Mouse (Mus musculus): ENCODE measurements around the gene Olfr1354. TPM values are rescaled to one million over a fixed set of nuclear protein-coding genes. Genes with fewer than 3 reads are reported as not detected.
"Not testable (repeated sequence)": the region's sequence is repeated elsewhere in the genome, so short reads cannot be mapped to it uniquely, and the experiment has no call there.

Gene Olfr1354
- not detected in 2 replicates for polyA plus RNA-seq (2014; fragmentation: Nextera tagmentation; extraction: Ambion mirVana)

GRCm38 (mm10) chr10:78912871-78913270 is at the start of gene Olfr1354:
TSS of gene Olfr1354 (plus strand) at chr10:78913171.
- WGBS, result 90% methylated on average over 1 of the region's 1 CpGs
- H3K9me3 ChIP-seq (ENCODE audit: control insufficient read depth, low read depth, low read length); H3K4me3 ChIP-seq (ENCODE audit: low read depth, low read length); H3K27ac ChIP-seq (ENCODE audit: low read length); H3K36me3 ChIP-seq (ENCODE audit: control insufficient read depth, insufficient read depth, low read length); H3K27me3 ChIP-seq (ENCODE audit: control insufficient read depth, insufficient read depth, low read length); H3K9ac ChIP-seq (replicated peaks; ENCODE audit: low read depth, low read length); ATAC-seq (ENCODE audit: insufficient number of reproducible peaks, insufficient read depth, low FRiP score, low read depth); H3K4me2 ChIP-seq (replicated peaks; ENCODE audit: low read depth, low read length); H3K4me1 ChIP-seq (ENCODE audit: control insufficient read depth, insufficient read depth, low read length): not testable (repeated sequence)

DNA sequence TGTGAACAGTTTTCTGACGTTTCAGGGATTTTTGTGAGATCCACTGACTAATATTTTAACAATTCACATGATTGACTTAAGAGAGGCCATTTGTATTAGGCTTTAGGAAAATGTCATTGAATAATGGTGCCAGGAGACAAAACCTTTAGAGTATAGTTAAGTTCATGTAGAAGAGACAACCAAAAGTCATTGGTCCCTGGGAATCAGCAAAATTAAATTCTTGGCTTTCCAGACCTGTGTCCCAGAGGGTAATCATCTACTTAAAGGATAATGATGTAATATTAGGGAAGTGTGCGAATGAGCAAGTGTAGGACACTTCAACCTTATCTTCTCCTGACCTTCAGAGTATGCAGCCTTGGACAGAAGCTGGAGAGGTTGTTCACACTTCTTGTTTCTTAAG is 37.7 kb upstream of the Olfr1354 start, which contains the start of gene Olfr1355:
Gene Olfr1355 (plus strand): TSS at position 301 of the 400 bp plus-strand sequence.
- no peaks in the 10 kb centered on the region for H3K9me3 ChIP-seq (ENCODE audit: control insufficient read depth, low read depth, low read length)
- H3K27ac ChIP-seq (ENCODE audit: low read length), result no peak within 1 kb of the TSS
- no peaks in the 10 kb centered on the region for H3K36me3 ChIP-seq (ENCODE audit: control insufficient read depth, insufficient read depth, low read length)
- no peak within 1 kb of the TSS for H3K4me2 ChIP-seq (replicated peaks; ENCODE audit: low read depth, low read length)
- H3K9ac ChIP-seq (replicated peaks; ENCODE audit: low read depth, low read length), result no peak within 1 kb of the TSS
- WGBS, result 68% methylated on average over 2 of the region's 2 CpGs
- no peaks in the 10 kb centered on the region for H3K4me1 ChIP-seq (ENCODE audit: control insufficient read depth, insufficient read depth, low read length)
- no peak within 1 kb of the TSS for H3K4me3 ChIP-seq (ENCODE audit: low read depth, low read length)
- no peak for ATAC-seq (ENCODE audit: insufficient number of reproducible peaks, insufficient read depth, low FRiP score, low read depth)
- H3K27me3 ChIP-seq (ENCODE audit: control insufficient read depth, insufficient read depth, low read length), result no peaks in the 10 kb centered on the region

GRCm38 (mm10) chr10:78950336-78950735 is 37.4 kb downstream of the Olfr1354 start, which contains the start of gene Olfr8:
TSS of gene Olfr8 (plus strand) at chr10:78950636.
- not testable (repeated sequence) for ATAC-seq (ENCODE audit: insufficient number of reproducible peaks, insufficient read depth, low FRiP score, low read depth); H3K4me1 ChIP-seq (ENCODE audit: control insufficient read depth, insufficient read depth, low read length); H3K9ac ChIP-seq (replicated peaks; ENCODE audit: low read depth, low read length); H3K27ac ChIP-seq (ENCODE audit: low read length); H3K4me3 ChIP-seq (ENCODE audit: low read depth, low read length); H3K4me2 ChIP-seq (replicated peaks; ENCODE audit: low read depth, low read length); H3K36me3 ChIP-seq (ENCODE audit: control insufficient read depth, insufficient read depth, low read length); H3K27me3 ChIP-seq (ENCODE audit: control insufficient read depth, insufficient read depth, low read length); H3K9me3 ChIP-seq (ENCODE audit: control insufficient read depth, low read depth, low read length)
- 86% methylated on average over 1 of the region's 1 CpGs for WGBS

DNA sequence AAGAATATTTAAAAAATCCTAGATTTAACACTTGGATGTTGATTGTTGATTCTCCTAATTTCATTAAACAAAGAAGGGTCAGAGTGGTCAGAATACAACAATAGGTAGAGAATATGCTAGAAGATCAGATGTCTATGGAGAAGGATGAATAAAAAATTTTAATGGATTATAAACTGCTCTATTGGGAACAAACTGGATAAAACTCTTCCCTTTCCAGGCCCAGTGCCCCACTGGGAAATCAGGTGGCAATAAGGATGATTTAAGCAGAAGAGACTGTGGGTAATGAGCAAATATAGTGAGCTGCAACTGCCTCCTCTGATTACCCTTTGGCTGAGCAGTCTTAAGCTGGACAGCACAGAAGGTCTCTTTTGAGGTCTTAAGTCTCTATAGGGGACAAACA is 50.0 kb downstream of the Olfr1354 start, which contains the start of gene Olfr1353:
Gene Olfr1353 (plus strand): TSS at position 301 of the 400 bp plus-strand sequence.
- not testable (repeated sequence) for ATAC-seq (ENCODE audit: insufficient number of reproducible peaks, insufficient read depth, low FRiP score, low read depth); H3K36me3 ChIP-seq (ENCODE audit: control insufficient read depth, insufficient read depth, low read length)

More for the DNA sequence above, 50.0 kb downstream of the Olfr1354 start, which contains the start of gene Olfr1353:
- not testable (repeated sequence) for H3K4me1 ChIP-seq (ENCODE audit: control insufficient read depth, insufficient read depth, low read length); H3K27ac ChIP-seq (ENCODE audit: low read length); H3K9ac ChIP-seq (replicated peaks; ENCODE audit: low read depth, low read length); H3K4me3 ChIP-seq (ENCODE audit: low read depth, low read length); H3K27me3 ChIP-seq (ENCODE audit: control insufficient read depth, insufficient read depth, low read length); H3K4me2 ChIP-seq (replicated peaks; ENCODE audit: low read depth, low read length); H3K9me3 ChIP-seq (ENCODE audit: control insufficient read depth, low read depth, low read length)

Other genes with a start within 250 kb of the Olfr1354 start
- gene Casp14, start 194.9 kb upstream of the Olfr1354 start, polyA plus RNA-seq (2014; fragmentation: Nextera tagmentation; extraction: Ambion mirVana), result 0.45 and 0.61 TPM in 2 replicates
- gene Ccdc105, start 160.1 kb upstream of the Olfr1354 start, polyA plus RNA-seq (2014; fragmentation: Nextera tagmentation; extraction: Ambion mirVana), result not detected in 2 replicates
- 0.78 and 1.1 TPM in 2 replicates for gene Slc1a6, start 132.7 kb upstream of the Olfr1354 start, polyA plus RNA-seq (2014; fragmentation: Nextera tagmentation; extraction: Ambion mirVana)
- not detected in 2 replicates for gene Olfr1356, start 61.0 kb upstream of the Olfr1354 start, polyA plus RNA-seq (2014; fragmentation: Nextera tagmentation; extraction: Ambion mirVana)
- not detected in 2 replicates for gene Olfr1355, start 37.6 kb upstream of the Olfr1354 start, polyA plus RNA-seq (2014; fragmentation: Nextera tagmentation; extraction: Ambion mirVana)
- gene Olfr8, start 37.5 kb downstream of the Olfr1354 start, polyA plus RNA-seq (2014; fragmentation: Nextera tagmentation; extraction: Ambion mirVana), result not detected in 2 replicates
- not detected in 2 replicates for gene Olfr1353, start 50.1 kb downstream of the Olfr1354 start, polyA plus RNA-seq (2014; fragmentation: Nextera tagmentation; extraction: Ambion mirVana)
- not detected in 2 replicates for gene Olfr1352, start 67.9 kb downstream of the Olfr1354 start, polyA plus RNA-seq (2014; fragmentation: Nextera tagmentation; extraction: Ambion mirVana)
- not detected in 2 replicates for gene Olfr1351, start 99.3 kb downstream of the Olfr1354 start, polyA plus RNA-seq (2014; fragmentation: Nextera tagmentation; extraction: Ambion mirVana)
- not detected in 2 replicates for gene Olfr57, start 115.6 kb downstream of the Olfr1354 start, polyA plus RNA-seq (2014; fragmentation: Nextera tagmentation; extraction: Ambion mirVana)
- gene 2610008E11Rik, start 184.4 kb downstream of the Olfr1354 start, polyA plus RNA-seq (2014; fragmentation: Nextera tagmentation; extraction: Ambion mirVana), result 31.3 and 31.6 TPM in 2 replicates
- not detected in 2 replicates for gene Vmn2r80, start 235.6 kb downstream of the Olfr1354 start, polyA plus RNA-seq (2014; fragmentation: Nextera tagmentation; extraction: Ambion mirVana)

Measured in stomach, embryonic 14.5 days (tissue).